Mouse (Mus musculus) MEL (cell line): ENCODE measurements around the gene Pink1. TPM values are rescaled to one million over a fixed set of nuclear protein-coding genes. Genes with fewer than 3 reads are reported as not detected.

Experiments used
- DNase-seq: peaks from one replicate; pipeline ENCODE4 v3.0.0; 2011; ENCODE audit warnings: low read depth, low spot score
- H3K27ac ChIP-seq: 2 replicates; pipeline ENCODE4 v1.5.1; 2012; ENCODE audit warnings: low read depth, mild to moderate bottlenecking, control low read depth, low read length, moderate library complexity; ENCODE audit not compliant: control insufficient read depth
- H3K27me3 ChIP-seq, 2 experiments: fragments of 150-350 bp in 1 of 2; sonication (generic) in 1 of 2; 2 replicates each; pipeline ENCODE4 v1.6.1; 2012; ENCODE audit warnings: low read length in 2 of 2, mild to moderate bottlenecking in 2 of 2, improper control_type of control experiment in 1 of 2, moderate library complexity in 1 of 2; ENCODE audit not compliant: insufficient read depth in 2 of 2, control insufficient read depth in 1 of 2
- H3K36me3 ChIP-seq, 2 experiments: 2 replicates each; pipeline ENCODE4 v1.6.1; 2012 to 2014; ENCODE audit warnings: low read length in 2 of 2, improper control_type of control experiment in 1 of 2, inconsistent platforms in 1 of 2, mild to moderate bottlenecking in 1 of 2; ENCODE audit not compliant: insufficient read depth in 2 of 2, control insufficient read depth in 1 of 2
- H3K4me1 ChIP-seq, 2 experiments: fragments of 150-350 bp in 1 of 2; sonication (generic) in 1 of 2; 2 replicates each; pipeline ENCODE4 v1.6.1; 2012; ENCODE audit warnings: low read length in 2 of 2, improper control_type of control experiment in 1 of 2, mild to moderate bottlenecking in 1 of 2; ENCODE audit not compliant: insufficient read depth in 2 of 2, control insufficient read depth in 1 of 2
- H3K4me3 ChIP-seq, 2 experiments: fragments of 150-350 bp in 1 of 2; sonication (generic) in 1 of 2; 2 replicates each; pipeline ENCODE4 v1.5.1; 2012; ENCODE audit warnings: low read depth in 2 of 2, low read length in 2 of 2, mild to moderate bottlenecking in 2 of 2, moderate library complexity in 2 of 2, control low read depth in 1 of 2, improper control_type of control experiment in 1 of 2; ENCODE audit not compliant: control insufficient read depth in 1 of 2, insufficient read depth in 1 of 2
- H3K79me2 ChIP-seq: 2 replicates; pipeline ENCODE4 v1.6.1; 2012; ENCODE audit warnings: mild to moderate bottlenecking, low read length, moderate library complexity; ENCODE audit not compliant: control insufficient read depth, poor library complexity, insufficient read depth
- H3K9ac ChIP-seq: 2 replicates; pipeline ENCODE4 v1.6.1; 2012; ENCODE audit warnings: low read depth, mild to moderate bottlenecking, control low read depth, low read length, moderate library complexity; ENCODE audit not compliant: control insufficient read depth, poor library complexity, severe bottlenecking
- H3K9me3 ChIP-seq: fragments of 150-350 bp; sonication (generic); replicated peaks from 2 replicates; pipeline ENCODE4 v1.6.1; 2012; ENCODE audit warnings: mild to moderate bottlenecking, low read length, improper control_type of control experiment, moderate library complexity; ENCODE audit not compliant: insufficient read depth
- BHLHE40 ChIP-seq: IDR thresholded peaks from 2 replicates; pipeline ENCODE4 v1.6.1; 2012; ENCODE audit warnings: low read depth, mild to moderate bottlenecking, inconsistent platforms, low read length, improper control_type of control experiment, borderline replicate concordance
- CHD1 ChIP-seq: IDR thresholded peaks from 2 replicates; pipeline ENCODE4 v1.6.1; 2012; ENCODE audit warnings: low read depth, mild to moderate bottlenecking, inconsistent platforms, low read length, improper control_type of control experiment
- CHD2 ChIP-seq: IDR thresholded peaks from 2 replicates; pipeline ENCODE4 v1.6.1; 2011; ENCODE audit warnings: low read length, improper control_type of control experiment
- E2F4 ChIP-seq: IDR thresholded peaks from 2 replicates; pipeline ENCODE4 v1.6.1; 2011; ENCODE audit warnings: low read depth, low read length, improper control_type of control experiment, borderline replicate concordance
- EP300 ChIP-seq, 2 experiments: IDR thresholded peaks; 2 replicates each; pipeline ENCODE4 v1.6.1; 2011; ENCODE audit warnings: improper control_type of control experiment in 2 of 2, low read length in 2 of 2, low read depth in 1 of 2, mild to moderate bottlenecking in 1 of 2
- ETS1 ChIP-seq: IDR thresholded peaks from 2 replicates; pipeline ENCODE4 v1.6.1; 2012; ENCODE audit warnings: low read depth, mild to moderate bottlenecking, inconsistent platforms, low read length, improper control_type of control experiment, moderate library complexity
- GABPA ChIP-seq: IDR thresholded peaks from 2 replicates; pipeline ENCODE4 v1.6.1; 2012; ENCODE audit warnings: low read depth, mild to moderate bottlenecking, inconsistent platforms, low read length, improper control_type of control experiment, moderate library complexity
- GATA1 ChIP-seq: IDR thresholded peaks from 2 replicates; pipeline ENCODE4 v1.6.1; 2011; ENCODE audit warnings: low read depth, low read length, improper control_type of control experiment
- HCFC1 ChIP-seq: IDR thresholded peaks from 2 replicates; pipeline ENCODE4 v1.6.1; 2012; ENCODE audit warnings: low read depth, mild to moderate bottlenecking, inconsistent platforms, low read length, improper control_type of control experiment, moderate library complexity
- JUND ChIP-seq: IDR thresholded peaks from 2 replicates; pipeline ENCODE4 v1.6.1; 2011; ENCODE audit warnings: low read depth, mild to moderate bottlenecking, improper control_type of control experiment, low read length
- RCOR1 ChIP-seq: IDR thresholded peaks from 2 replicates; pipeline ENCODE4 v1.6.1; 2012; ENCODE audit warnings: low read depth, mild to moderate bottlenecking, inconsistent platforms, low read length, improper control_type of control experiment
- SIN3A ChIP-seq: IDR thresholded peaks from 2 replicates; pipeline ENCODE4 v1.6.1; 2012; ENCODE audit warnings: low read length, improper control_type of control experiment, inconsistent platforms
- SMC3 ChIP-seq: IDR thresholded peaks from 2 replicates; pipeline ENCODE4 v1.6.1; 2011; ENCODE audit warnings: low read depth, low read length, improper control_type of control experiment
- TAL1 ChIP-seq: IDR thresholded peaks from 2 replicates; pipeline ENCODE4 v1.6.1; 2012; ENCODE audit warnings: mild to moderate bottlenecking, inconsistent platforms, low read length, moderate library complexity, mixed read lengths
- TBP ChIP-seq: IDR thresholded peaks from 2 replicates; pipeline ENCODE4 v1.8.0; 2011; ENCODE audit warnings: low read depth, low read length, improper control_type of control experiment
- TCF12 ChIP-seq: IDR thresholded peaks from 2 replicates; pipeline ENCODE4 v1.6.1; 2014; ENCODE audit warnings: low read depth, mild to moderate bottlenecking, inconsistent platforms, low read length, improper control_type of control experiment, moderate library complexity
- UBTF ChIP-seq: IDR thresholded peaks from 2 replicates; pipeline ENCODE4 v1.6.1; 2012; ENCODE audit warnings: low read depth, mild to moderate bottlenecking, inconsistent platforms, low read length, improper control_type of control experiment, moderate library complexity, borderline replicate concordance; ENCODE audit not compliant: insufficient read depth
- USF1 ChIP-seq: IDR thresholded peaks from 2 replicates; pipeline ENCODE4 v1.6.1; 2014; ENCODE audit warnings: low read depth, mild to moderate bottlenecking, inconsistent platforms, low read length, improper control_type of control experiment, moderate library complexity
- ZC3H11A ChIP-seq: IDR thresholded peaks from 2 replicates; pipeline ENCODE4 v1.6.1; 2012; ENCODE audit warnings: low read depth, mild to moderate bottlenecking, inconsistent platforms, low read length, improper control_type of control experiment
- ZMIZ1 ChIP-seq: IDR thresholded peaks from 2 replicates; pipeline ENCODE4 v1.6.1; 2012; ENCODE audit warnings: low read depth, mild to moderate bottlenecking, inconsistent platforms, low read length, improper control_type of control experiment, moderate library complexity
- ZNF384 ChIP-seq: IDR thresholded peaks from 2 replicates; pipeline ENCODE4 v1.6.1; 2012; ENCODE audit warnings: low read depth, mild to moderate bottlenecking, inconsistent platforms, low read length, improper control_type of control experiment
- polyA plus RNA-seq, 2 experiments: library from polyadenylated mRNA; stranded (reverse) in 1 of 2; unstranded in 1 of 2; fragments of >175 nt in 1 of 2; fragments of >200 nt in 1 of 2; gene quantifications; 2 replicates each; pipeline versions ENCODE4 v1.2.1 to v1.2.4; 2012; ENCODE audit warnings: low replicate concordance in 2 of 2, low read depth in 1 of 2; ENCODE audit not compliant: insufficient read length in 2 of 2, insufficient read depth in 1 of 2, missing spikeins in 1 of 2
- total RNA-seq: library from RNA; depleted of rRNA; stranded (reverse); fragments of 300-350 nt; gene quantifications from 2 replicates; pipeline ENCODE4 v1.2.3, GENCODE M21; 2012

The Pink1 gene
- total and polyA plus RNA-seq, 3 experiments, result 21.2 to 22.1 TPM; not detected in 1

DNA sequence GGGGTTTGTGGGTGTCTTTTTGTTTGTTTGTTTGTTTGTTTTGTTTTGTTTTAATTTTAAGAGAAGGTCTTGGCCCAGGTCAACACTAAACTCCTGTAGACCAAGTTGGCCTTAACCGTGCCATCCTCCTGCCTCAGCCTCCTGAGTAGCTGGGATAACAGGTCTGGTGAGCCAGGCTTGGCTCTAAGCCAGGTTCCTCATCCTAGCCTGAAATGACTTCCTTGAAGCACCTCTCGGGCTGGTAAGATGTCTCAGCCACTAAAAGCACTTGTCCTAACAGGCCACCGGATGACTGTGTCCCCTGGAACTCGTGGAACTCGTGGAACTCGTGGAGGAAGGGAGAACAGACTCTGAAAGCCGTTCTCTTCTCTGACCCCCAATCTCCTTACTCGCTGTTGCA is 30.0 kb upstream of the Pink1 start:
- Histone ChIP-seq H3K36me3 (peaks cover 0 to 12% of the 10 kb centered on the region in 2 experiments; a peak in 2 of 4 replicates), H3K9me3 (no peaks in the 10 kb centered on the region), H3K9ac (no peak overlapping the region), H3K79me2 (no peaks in the 10 kb centered on the region), H3K4me3 (no peak overlapping the region), H3K27ac (peak overlapping the region; percentile 43), H3K27me3 (no peaks in the 10 kb centered on the region), H3K4me1 (peaks cover 3 to 25% of the 10 kb centered on the region in 2 experiments)
- DNase-seq, result peak; percentile 68
- TF ChIP-seq GATA1 (no peak), ETS1 (no peak), RCOR1 (0 out of 2 replicates have a peak, but pooled peaks have one; percentile 22), TAL1 (peak; percentile 45), ZC3H11A (no peak), EP300 (IDR thresholded peaks at IDR 0.05; ENCODE audit: low read depth in 1 of 2, low read length in 2 of 2) (0 out of 4 replicates have a peak, but pooled peaks of 1 of the 2 experiments have one; percentile 13), TCF12 (0 out of 2 replicates have a peak, but pooled peaks have one; percentile 20), ZMIZ1 (no peak)

DNA sequence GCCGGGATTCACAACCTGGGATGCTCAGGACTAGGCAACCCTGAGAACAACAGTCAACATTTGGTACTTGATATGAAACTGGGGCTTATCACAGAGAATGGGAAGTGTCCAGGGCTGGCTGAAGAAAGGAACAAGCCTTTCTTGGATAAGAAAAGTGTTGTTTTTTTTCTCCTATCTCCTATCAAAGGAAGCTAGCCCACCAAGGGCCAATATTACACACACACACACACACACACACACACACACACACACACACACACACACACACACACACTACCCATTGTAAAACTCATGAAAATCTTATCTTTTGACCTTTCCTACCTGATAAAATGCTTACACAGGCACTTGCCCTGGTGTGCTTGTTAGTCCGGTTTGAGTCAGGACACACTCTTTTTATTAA is 29.4 kb upstream of the Pink1 start:
- Histone ChIP-seq H3K36me3 (peaks cover 0 to 12% of the 10 kb centered on the region in 2 experiments; a peak in 2 of 4 replicates), H3K27ac (peak overlapping the region; percentile 43), H3K9me3 (no peaks in the 10 kb centered on the region), H3K9ac (no peak overlapping the region), H3K27me3 (no peaks in the 10 kb centered on the region), H3K4me1 (peaks cover 3 to 25% of the 10 kb centered on the region in 2 experiments), H3K79me2 (no peaks in the 10 kb centered on the region)
- DNase-seq, result peak; percentile 65
- TF ChIP-seq BHLHE40 (peak; percentile 29; the same call in 1 of the 2 replicates), EP300 (IDR thresholded peaks at IDR 0.05; ENCODE audit: low read depth in 1 of 2, low read length in 2 of 2) (peak; percentile 79 to 81), ZMIZ1 (no peak), USF1 (no peak), SMC3 (no peak), ZNF384 (peak; percentile 83), JUND (no peak), CHD2 (no peak), RCOR1 (peak; percentile 38; the same call in 1 of the 2 replicates), CHD1 (no peak), SIN3A (peak; percentile 38; the same call in 1 of the 2 replicates), UBTF (no peak), TAL1 (peak; percentile 40), ETS1 (peak; percentile 69; the same call in 1 of the 2 replicates), TBP (no peak), TCF12 (peak; percentile 86), HCFC1 (no peak), GABPA (no peak), GATA1 (peak; percentile 91), E2F4 (no peak)
- TF ChIP-seq, all 39 proteins: peak for 9
- no peak overlapping the region for H3K4me3 ChIP-seq
